Mouse (Mus musculus) hindbrain, embryonic 14.5 days (tissue): ENCODE results near the gene Mmp10. TPM values are rescaled to one million over a fixed set of nuclear protein-coding genes. Genes with fewer than 3 reads are reported as not detected.

Source experiments
- polyA plus RNA-seq: library from polyadenylated mRNA; unstranded; fragments of >200 nt; fragmentation: Nextera tagmentation; extraction: Ambion mirVana; gene quantifications from 2 replicates; pipeline ENCODE4 v1.2.1, GENCODE M21; 2014

Gene Mmp10
- polyA plus RNA-seq, 1 experiment from 2014 or later = not detected

Other genes with a start within 250 kb of the Mmp10 start
- not detected in 2 replicates for gene Mmp13, start 229.8 kb upstream of the Mmp10 start, polyA plus RNA-seq
- gene Mmp12, start 158.0 kb upstream of the Mmp10 start, polyA plus RNA-seq = not detected in 2 replicates
- not detected in 2 replicates for gene Mmp1b, start 114.3 kb upstream of the Mmp10 start, polyA plus RNA-seq
- not detected in 2 replicates for gene Mmp3, start 56.5 kb upstream of the Mmp10 start, polyA plus RNA-seq
- gene Mmp8, start 56.1 kb downstream of the Mmp10 start, polyA plus RNA-seq = 0.08 and 0.25 TPM in 2 replicates
- not detected in 2 replicates for gene Mmp27, start 69.0 kb downstream of the Mmp10 start, polyA plus RNA-seq
- not detected in 2 replicates for gene Mmp20, start 125.9 kb downstream of the Mmp10 start, polyA plus RNA-seq
- not detected in 2 replicates for gene Mmp7, start 189.7 kb downstream of the Mmp10 start, polyA plus RNA-seq